Mouse (Mus musculus) liver, postnatal 0 days (tissue): ENCODE measurements around the gene Hpcal1.

Experiments used
- CTCF ChIP-seq: sonication (generic); IDR thresholded peaks from 2 replicates; pipeline ENCODE4 v1.5.1; 2016; ENCODE audit warnings: antibody characterized with exemption, low read depth
- EP300 ChIP-seq: IDR thresholded peaks from 2 replicates; pipeline ENCODE4 v1.6.1; 2016; ENCODE audit warnings: antibody characterized with exemption, low read depth, mild to moderate bottlenecking

DNA sequence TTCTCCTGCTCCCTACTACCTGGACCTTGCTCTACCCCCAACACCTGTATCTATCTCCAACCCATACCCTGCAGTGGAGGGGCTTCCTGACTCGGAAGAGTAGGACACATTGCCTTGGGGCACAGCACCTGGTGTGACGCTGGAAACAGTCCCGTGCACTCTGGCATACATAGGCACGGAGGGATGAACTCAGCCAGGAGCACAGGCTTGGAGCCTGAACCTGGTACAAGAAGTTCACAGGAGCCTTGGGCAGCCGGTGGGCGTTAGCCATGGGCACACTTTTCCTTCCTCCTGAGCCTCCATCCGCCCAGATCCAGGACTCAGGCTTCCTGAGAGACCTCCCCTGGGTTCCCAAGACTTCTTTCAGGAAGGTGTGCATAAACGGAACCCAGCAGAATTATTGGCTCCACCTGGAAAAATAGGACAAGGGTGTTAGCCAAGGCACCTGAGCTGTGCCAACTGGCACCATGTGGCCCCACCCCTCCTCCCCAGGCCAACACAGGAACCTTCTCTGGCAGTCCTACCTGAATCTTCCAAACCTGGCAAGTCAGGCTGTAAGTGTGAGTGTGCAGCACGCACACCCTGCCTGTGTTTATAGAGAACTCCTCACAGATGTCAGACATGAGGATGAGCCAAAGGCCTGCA lies 26.5 kb upstream of the Hpcal1 start:
- no peak for TF ChIP-seq CTCF
- TF ChIP-seq EP300: no peak
